Mouse (Mus musculus): ENCODE data around the gene Ncam2. TPM values are rescaled to one million over a fixed set of nuclear protein-coding genes. Genes with fewer than 3 reads are reported as not detected.

Ncam2 gene
- polyA plus RNA-seq, 1 experiment: not detected

DNA sequence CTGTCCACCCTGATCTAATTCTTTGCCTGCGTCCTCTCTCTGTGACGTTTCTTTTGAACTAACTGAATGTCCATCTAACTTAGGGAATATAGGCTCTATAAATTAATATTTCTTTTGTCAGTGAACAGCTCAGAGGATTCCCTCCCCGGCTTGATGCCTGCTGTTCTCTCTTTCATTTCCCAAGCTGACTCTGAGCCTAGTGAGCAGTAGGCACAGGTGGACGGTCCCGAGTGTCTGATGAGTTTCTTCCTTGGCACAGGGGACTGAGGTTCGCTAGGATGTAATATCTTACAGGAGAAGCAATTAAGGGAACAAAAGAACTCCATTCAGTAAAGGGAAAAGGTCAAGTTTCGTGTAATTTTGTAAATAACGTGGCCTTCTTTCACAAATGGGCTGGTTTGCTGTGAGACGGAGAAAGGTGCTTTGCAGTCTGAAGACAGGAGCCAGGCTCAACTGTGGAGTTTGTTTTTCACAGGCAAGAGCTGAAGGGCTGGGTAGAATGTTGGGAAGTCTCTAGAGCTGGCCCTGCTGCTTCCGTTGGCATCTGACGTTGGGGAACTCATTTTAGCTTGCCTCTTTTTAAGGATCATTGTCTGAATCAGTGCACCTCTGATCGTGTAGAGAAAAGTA is 4.0 kb downstream of the Ncam2 start:
- TF ChIP-seq POLR2A (IDR thresholded peaks at IDR 0.05; ENCODE audit: insufficient read depth, low read length) (no peak), CTCF (IDR thresholded peaks at IDR 0.05; ENCODE audit: low read depth, low read length) (no peak), EP300 (IDR thresholded peaks at IDR 0.05; ENCODE audit: insufficient read depth, low read depth, low read length) (no peak)

DNA sequence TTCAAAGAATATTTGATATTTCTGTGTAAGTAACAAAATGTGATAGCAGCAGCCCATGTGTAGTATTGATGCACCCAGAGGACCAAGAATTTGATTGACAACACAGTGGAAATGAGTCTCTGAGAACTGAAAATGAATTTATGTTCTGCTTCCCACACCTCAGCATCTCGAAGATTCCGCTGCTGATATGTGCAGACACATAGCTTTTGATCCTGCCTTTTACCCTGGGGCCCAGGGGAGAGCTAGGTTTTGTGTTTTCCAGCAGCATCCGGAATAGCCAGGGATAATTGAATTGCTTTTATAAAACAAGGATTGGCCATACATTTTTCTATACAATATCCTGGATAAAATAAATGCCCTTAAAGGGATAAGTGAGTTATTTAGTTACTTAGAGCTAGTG is 20.7 kb downstream of the Ncam2 start:
- Histone ChIP-seq H3K27ac (ENCODE audit: insufficient read depth, low read length) (no peak overlapping the region), H3K9ac (ENCODE audit: low read depth, poor library complexity, severe bottlenecking) (no peak overlapping the region), H3K27me3 (ENCODE audit: control insufficient read depth, insufficient read depth, low read length, poor library complexity, severe bottlenecking) (no peaks in the 10 kb centered on the region), H3K9me3 (replicated peaks; ENCODE audit: control insufficient read depth, insufficient read depth, low read length, poor library complexity, severe bottlenecking) (no peaks in the 10 kb centered on the region), H3K4me1 (ENCODE audit: control insufficient read depth, insufficient read depth, low read length) (no peaks in the 10 kb centered on the region), H3K4me3 (ENCODE audit: low read depth, low read length) (no peak overlapping the region), H3K36me3 (ENCODE audit: control insufficient read depth, insufficient read depth, low read length, poor library complexity, severe bottlenecking) (no peaks in the 10 kb centered on the region)
- TF ChIP-seq CTCF (IDR thresholded peaks at IDR 0.05; ENCODE audit: low read depth, low read length): no peak
- no peak for TF ChIP-seq POLR2A (IDR thresholded peaks at IDR 0.05; ENCODE audit: insufficient read depth, low read length)
- TF ChIP-seq EP300 (IDR thresholded peaks at IDR 0.05; ENCODE audit: insufficient read depth, low read depth, low read length): no peak

More for the DNA sequence above, 4.0 kb downstream of the Ncam2 start:
- H3K4me3 ChIP-seq (ENCODE audit: low read depth, low read length): no peak overlapping the region
- no peak overlapping the region for H3K9ac ChIP-seq (ENCODE audit: low read depth, poor library complexity, severe bottlenecking)
- no peaks in the 10 kb centered on the region for H3K4me1 ChIP-seq (ENCODE audit: control insufficient read depth, insufficient read depth, low read length)
- no peak overlapping the region for H3K27ac ChIP-seq (ENCODE audit: insufficient read depth, low read length)
- no peaks in the 10 kb centered on the region for H3K9me3 ChIP-seq (replicated peaks; ENCODE audit: control insufficient read depth, insufficient read depth, low read length, poor library complexity, severe bottlenecking)
- H3K27me3 ChIP-seq (ENCODE audit: control insufficient read depth, insufficient read depth, low read length, poor library complexity, severe bottlenecking): peaks cover 3% of the 10 kb centered on the region
- no peaks in the 10 kb centered on the region for H3K36me3 ChIP-seq (ENCODE audit: control insufficient read depth, insufficient read depth, low read length, poor library complexity, severe bottlenecking)

DNA sequence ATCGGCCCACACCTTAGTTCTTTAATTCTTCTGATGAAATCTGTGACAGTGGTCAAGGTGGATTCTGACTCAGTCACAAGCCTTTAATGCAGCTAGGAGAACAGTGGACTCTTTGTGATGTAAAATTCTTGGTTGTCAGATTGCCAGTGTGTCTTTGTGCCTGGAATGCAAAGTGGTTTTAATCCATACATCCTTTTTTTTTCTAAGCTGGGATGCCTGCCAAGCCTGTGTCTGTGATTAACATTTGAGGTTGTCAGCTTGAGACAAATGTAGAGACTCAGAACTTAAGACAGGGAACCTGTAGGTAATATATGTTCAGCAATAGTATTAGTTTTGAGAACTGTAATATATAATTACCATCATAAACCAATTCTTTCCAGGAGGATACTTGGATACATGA is 23.3 kb downstream of the Ncam2 start:
- Histone ChIP-seq H3K4me3 (ENCODE audit: low read depth, low read length) (no peak overlapping the region), H3K9ac (ENCODE audit: low read depth, poor library complexity, severe bottlenecking) (no peak overlapping the region), H3K9me3 (replicated peaks; ENCODE audit: control insufficient read depth, insufficient read depth, low read length, poor library complexity, severe bottlenecking) (no peaks in the 10 kb centered on the region), H3K27ac (ENCODE audit: insufficient read depth, low read length) (no peak overlapping the region), H3K27me3 (ENCODE audit: control insufficient read depth, insufficient read depth, low read length, poor library complexity, severe bottlenecking) (no peaks in the 10 kb centered on the region), H3K36me3 (ENCODE audit: control insufficient read depth, insufficient read depth, low read length, poor library complexity, severe bottlenecking) (no peaks in the 10 kb centered on the region), H3K4me1 (ENCODE audit: control insufficient read depth, insufficient read depth, low read length) (no peaks in the 10 kb centered on the region)
- TF ChIP-seq POLR2A (IDR thresholded peaks at IDR 0.05; ENCODE audit: insufficient read depth, low read length): no peak
- no peak for TF ChIP-seq CTCF (IDR thresholded peaks at IDR 0.05; ENCODE audit: low read depth, low read length)
- TF ChIP-seq EP300 (IDR thresholded peaks at IDR 0.05; ENCODE audit: insufficient read depth, low read depth, low read length): no peak

DNA sequence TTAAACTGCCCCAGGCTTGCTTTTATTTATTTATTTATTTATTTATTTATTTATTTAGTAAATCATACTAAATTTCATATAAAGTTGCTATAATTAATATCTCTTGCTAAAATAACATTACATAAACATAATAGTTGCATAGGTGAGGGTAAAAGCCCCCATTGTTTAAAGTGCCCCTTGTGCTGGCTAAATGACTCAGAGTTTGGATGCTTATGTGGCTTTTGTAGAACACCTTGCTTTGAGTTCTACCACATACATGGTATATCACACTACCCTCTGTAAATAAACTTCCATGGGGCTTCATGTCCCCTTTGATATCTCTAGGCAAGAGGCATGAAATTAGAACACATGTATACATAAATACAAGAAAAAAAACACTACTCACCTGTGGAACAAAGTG is 23.8 kb downstream of the Ncam2 start:
- Histone ChIP-seq H3K27ac (ENCODE audit: insufficient read depth, low read length) (no peak overlapping the region), H3K4me1 (ENCODE audit: control insufficient read depth, insufficient read depth, low read length) (no peaks in the 10 kb centered on the region), H3K4me3 (ENCODE audit: low read depth, low read length) (no peak overlapping the region), H3K9me3 (replicated peaks; ENCODE audit: control insufficient read depth, insufficient read depth, low read length, poor library complexity, severe bottlenecking) (no peaks in the 10 kb centered on the region), H3K9ac (ENCODE audit: low read depth, poor library complexity, severe bottlenecking) (no peak overlapping the region), H3K36me3 (ENCODE audit: control insufficient read depth, insufficient read depth, low read length, poor library complexity, severe bottlenecking) (no peaks in the 10 kb centered on the region), H3K27me3 (ENCODE audit: control insufficient read depth, insufficient read depth, low read length, poor library complexity, severe bottlenecking) (no peaks in the 10 kb centered on the region)
- TF ChIP-seq POLR2A (IDR thresholded peaks at IDR 0.05; ENCODE audit: insufficient read depth, low read length) (no peak), EP300 (IDR thresholded peaks at IDR 0.05; ENCODE audit: insufficient read depth, low read depth, low read length) (no peak), CTCF (IDR thresholded peaks at IDR 0.05; ENCODE audit: low read depth, low read length) (no peak)

DNA sequence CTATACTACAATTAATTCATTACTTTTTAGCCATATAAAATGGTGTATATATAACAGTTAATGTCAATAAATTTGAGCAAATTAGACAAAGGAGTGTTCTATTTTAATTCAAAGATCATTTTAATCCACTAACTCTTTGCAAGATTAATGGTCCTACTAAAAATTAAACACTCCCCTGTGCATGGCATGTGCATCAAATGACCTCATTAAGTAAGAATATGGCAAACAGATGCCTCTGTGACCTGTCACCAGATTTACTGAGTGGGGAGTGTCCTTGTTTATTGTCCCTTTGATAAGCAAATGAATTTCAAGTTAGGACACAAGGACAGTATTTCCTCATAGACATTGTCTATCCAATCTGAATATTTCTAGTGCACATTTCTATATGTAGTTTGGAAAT is 54.4 kb downstream of the Ncam2 start:
- TF ChIP-seq CTCF (IDR thresholded peaks at IDR 0.05; ENCODE audit: low read depth, low read length) (no peak), EP300 (IDR thresholded peaks at IDR 0.05; ENCODE audit: insufficient read depth, low read depth, low read length) (no peak), POLR2A (IDR thresholded peaks at IDR 0.05; ENCODE audit: insufficient read depth, low read length) (no peak)
- Histone ChIP-seq H3K4me3 (ENCODE audit: low read depth, low read length) (no peak overlapping the region), H3K36me3 (ENCODE audit: control insufficient read depth, insufficient read depth, low read length, poor library complexity, severe bottlenecking) (no peaks in the 10 kb centered on the region), H3K27ac (ENCODE audit: insufficient read depth, low read length) (no peak overlapping the region), H3K9me3 (replicated peaks; ENCODE audit: control insufficient read depth, insufficient read depth, low read length, poor library complexity, severe bottlenecking) (no peaks in the 10 kb centered on the region), H3K4me1 (ENCODE audit: control insufficient read depth, insufficient read depth, low read length) (no peaks in the 10 kb centered on the region), H3K27me3 (ENCODE audit: control insufficient read depth, insufficient read depth, low read length, poor library complexity, severe bottlenecking) (no peaks in the 10 kb centered on the region), H3K9ac (ENCODE audit: low read depth, poor library complexity, severe bottlenecking) (no peak overlapping the region)

DNA sequence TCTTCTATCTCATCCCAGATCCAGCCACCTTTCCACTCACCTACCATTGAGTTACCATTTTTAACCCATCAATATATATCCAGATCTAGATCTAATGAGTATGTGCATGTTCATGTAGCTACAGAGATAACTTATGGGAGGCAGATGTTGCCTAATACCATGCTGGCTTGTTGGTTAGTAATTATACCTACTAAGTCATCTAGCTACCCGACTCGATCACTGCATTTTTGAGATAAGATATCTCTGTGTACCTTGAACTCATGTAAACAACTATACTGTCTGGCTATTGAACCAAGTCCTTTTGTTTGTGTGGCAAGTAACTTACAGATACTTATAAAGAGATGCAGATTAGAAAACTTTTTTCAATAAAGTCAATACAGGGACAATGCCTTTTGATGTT is 59.9 kb downstream of the Ncam2 start:
- no peak overlapping the region for H3K27ac ChIP-seq (ENCODE audit: insufficient read depth, low read length)
- no peaks in the 10 kb centered on the region for H3K9me3 ChIP-seq (replicated peaks; ENCODE audit: control insufficient read depth, insufficient read depth, low read length, poor library complexity, severe bottlenecking)
- H3K9ac ChIP-seq (ENCODE audit: low read depth, poor library complexity, severe bottlenecking): no peak overlapping the region
- H3K27me3 ChIP-seq (ENCODE audit: control insufficient read depth, insufficient read depth, low read length, poor library complexity, severe bottlenecking): no peaks in the 10 kb centered on the region
- no peak for TF ChIP-seq CTCF (IDR thresholded peaks at IDR 0.05; ENCODE audit: low read depth, low read length)
- TF ChIP-seq EP300 (IDR thresholded peaks at IDR 0.05; ENCODE audit: insufficient read depth, low read depth, low read length): no peak
- TF ChIP-seq POLR2A (IDR thresholded peaks at IDR 0.05; ENCODE audit: insufficient read depth, low read length): no peak
- H3K36me3 ChIP-seq (ENCODE audit: control insufficient read depth, insufficient read depth, low read length, poor library complexity, severe bottlenecking): no peaks in the 10 kb centered on the region
- no peaks in the 10 kb centered on the region for H3K4me1 ChIP-seq (ENCODE audit: control insufficient read depth, insufficient read depth, low read length)
- no peak overlapping the region for H3K4me3 ChIP-seq (ENCODE audit: low read depth, low read length)
